Mouse (Mus musculus) lung, adult 2 months (tissue): Measurements from ENCODE around the gene Entpd8.

Experiments used
- CTCF ChIP-seq: fragments of 200-500 bp; IDR thresholded peaks from 2 replicates; pipeline ENCODE4 v1.5.1; 2011; ENCODE audit warnings: mild to moderate bottlenecking, low read length, control low read depth; ENCODE audit not compliant: insufficient read depth
- POLR2A ChIP-seq: fragments of 200-500 bp; IDR thresholded peaks from 2 replicates; pipeline ENCODE4 v1.6.1; 2011; ENCODE audit warnings: low read depth, mild to moderate bottlenecking, control low read depth, low read length, borderline replicate concordance; ENCODE audit errors: extremely low read depth

DNA sequence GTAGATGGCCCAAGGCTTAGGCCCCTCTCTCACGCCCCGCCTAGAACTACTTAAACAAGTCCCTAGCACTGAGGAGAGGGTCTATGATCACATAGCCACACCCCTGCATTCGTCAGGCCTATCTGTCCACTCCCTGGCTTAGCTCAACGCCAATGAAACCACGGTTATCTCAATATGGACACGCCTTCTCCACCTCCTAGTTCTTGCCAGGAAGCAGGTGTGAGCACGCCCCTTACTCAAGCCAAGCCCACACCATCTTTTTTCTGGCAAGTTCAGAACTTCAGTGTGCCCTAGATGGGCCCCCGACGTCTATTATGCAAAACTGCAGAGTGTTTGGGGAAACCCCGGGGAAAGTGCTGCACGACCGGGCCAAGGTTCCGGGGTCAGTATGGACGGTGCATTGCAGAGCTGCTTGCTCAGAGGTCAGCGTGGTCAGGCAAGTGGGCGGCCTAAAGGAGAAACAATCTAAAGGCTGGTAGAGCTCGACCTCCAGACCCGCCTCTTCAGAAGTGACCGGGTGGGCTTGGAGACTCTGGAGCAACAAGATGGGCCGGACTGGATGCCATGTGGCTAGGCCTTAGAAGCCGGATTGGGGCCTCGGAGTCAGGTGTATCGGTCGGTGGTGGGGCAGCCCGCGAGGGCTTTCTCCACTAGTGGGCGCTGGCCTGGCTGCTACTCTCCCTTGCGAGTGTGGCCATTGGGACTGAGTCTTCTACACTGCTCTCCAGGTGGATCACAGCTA is 15.2 kb downstream of the Entpd8 start, which contains the start of gene Noxa1:
- no peak for TF ChIP-seq CTCF
- TF ChIP-seq POLR2A: no peak
